Mouse (Mus musculus): ENCODE data around the gene Plxdc2.
"Not testable (repeated sequence)": the region's sequence is repeated elsewhere in the genome, so short reads cannot be mapped to it uniquely, and the experiment has no call there.

Plxdc2 gene

DNA sequence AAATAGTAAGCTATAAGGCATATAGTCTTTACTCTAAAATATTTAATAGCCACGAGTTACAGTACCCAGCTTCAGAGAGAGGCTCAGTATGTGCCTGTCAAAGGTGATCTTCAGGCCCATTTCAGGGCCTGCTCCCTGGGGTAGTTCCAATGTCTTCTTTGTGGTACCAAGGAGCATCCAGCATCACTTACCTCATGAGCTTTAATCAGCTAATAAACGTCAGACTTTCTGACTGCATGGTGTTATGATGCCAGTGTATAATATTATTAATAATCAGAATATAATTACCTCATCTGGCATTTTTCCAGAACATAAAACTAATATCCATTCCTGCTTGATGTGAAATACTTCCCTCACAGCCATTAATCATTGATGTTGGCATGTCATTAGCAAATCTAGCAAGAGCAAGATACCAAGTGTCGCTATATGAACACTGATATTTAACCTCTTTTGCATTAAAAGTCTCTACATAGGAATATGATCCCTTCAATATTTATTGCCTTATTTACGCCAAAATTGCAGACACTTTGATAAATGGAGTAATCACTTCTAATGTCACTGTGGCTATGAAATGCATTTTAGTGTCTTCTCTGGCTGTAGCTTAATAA is 393.3 kb downstream of the Plxdc2 start:
- no peak for DNase-seq

DNA sequence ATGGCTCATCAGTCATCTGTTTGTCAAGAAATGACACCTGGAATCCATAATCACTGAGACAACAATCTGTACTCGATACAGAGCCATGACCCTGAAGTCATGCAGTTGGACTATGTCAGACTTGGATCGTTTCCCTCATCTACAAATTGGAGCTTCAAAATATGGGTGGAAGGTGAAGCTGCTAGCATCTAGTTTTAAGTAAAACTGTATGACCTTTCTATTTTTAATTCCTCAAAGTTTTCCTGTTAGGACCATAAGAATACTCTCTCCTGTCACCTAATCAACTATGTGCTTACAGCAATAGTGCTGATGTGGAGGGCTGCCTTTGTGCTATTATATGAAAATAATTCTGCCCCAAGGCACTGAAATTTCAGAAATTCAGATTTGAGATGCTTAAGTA is 401.1 kb downstream of the Plxdc2 start:
- no peak for DNase-seq

GRCm38 (mm10) chr2:16759766-16760165 is 403.7 kb downstream of the Plxdc2 start:
- no peak for DNase-seq

DNA sequence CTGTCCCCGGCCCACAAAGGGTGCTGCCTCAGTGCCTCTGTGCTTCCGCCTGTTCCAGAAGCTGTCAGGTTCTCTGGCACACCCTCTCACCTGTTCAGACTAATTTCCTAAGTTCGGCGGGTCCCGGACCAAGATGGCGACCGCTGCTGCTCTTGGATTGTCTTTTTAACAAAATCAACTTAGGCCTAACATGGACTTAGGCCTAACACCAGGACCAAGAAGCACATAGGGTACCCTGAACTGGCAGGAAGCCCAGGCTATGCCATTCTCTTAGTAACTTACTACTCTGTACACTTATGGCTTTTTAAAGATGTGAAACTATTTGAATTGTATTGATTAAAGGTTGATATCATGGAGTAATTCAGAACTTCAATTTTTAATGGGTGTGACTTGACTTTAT is 413.0 kb downstream of the Plxdc2 start:
- not testable (repeated sequence) for DNase-seq

- DNase-seq, result no peak
Measured at GRCm38 (mm10) chr2:16773398-16774113, 417.5 kb downstream of the Plxdc2 start.

GRCm38 (mm10) chr2:16774114-16774433 is 418.0 kb downstream of the Plxdc2 start:
- no peak for DNase-seq

GRCm38 (mm10) chr2:16795283-16795682 is 439.2 kb downstream of the Plxdc2 start:
- no peak for DNase-seq

All from thymus, postnatal 36 days (tissue).